Mouse (Mus musculus) heart, embryonic 10.5 days (tissue): ENCODE data around the gene Sgsh. TPM values are rescaled to one million over a fixed set of nuclear protein-coding genes. Genes with fewer than 3 reads are reported as not detected.
"Not testable (repeated sequence)": the region's sequence is repeated elsewhere in the genome, so short reads cannot be mapped to it uniquely, and the experiment has no call there.

Source experiments
- DNase-seq: peaks from one replicate; pipeline ENCODE4 v3.0.0-alpha.2; 2017; ENCODE audit warnings: low spot score
- H3K27ac ChIP-seq: fragments of 300-500 bp; sonication (generic); 2 replicates; pipeline ENCODE4 v1.5.1; 2016; ENCODE audit warnings: mild to moderate bottlenecking
- H3K27me3 ChIP-seq: fragments of 300-500 bp; sonication (generic); 2 replicates; pipeline ENCODE4 v1.6.1; 2016; ENCODE audit warnings: mild to moderate bottlenecking; ENCODE audit not compliant: poor library complexity, insufficient read depth, severe bottlenecking
- H3K36me3 ChIP-seq: fragments of 300-500 bp; sonication (generic); 2 replicates; pipeline ENCODE4 v1.6.1; 2016; ENCODE audit warnings: mild to moderate bottlenecking, moderate library complexity
- H3K4me1 ChIP-seq: fragments of 300-500 bp; sonication (generic); 2 replicates; pipeline ENCODE4 v1.6.1; 2016; ENCODE audit warnings: mild to moderate bottlenecking
- H3K4me3 ChIP-seq: fragments of 300-500 bp; sonication (generic); 2 replicates; pipeline ENCODE4 v1.5.1; 2016; ENCODE audit warnings: mild to moderate bottlenecking, moderate library complexity
- H3K9me3 ChIP-seq: fragments of 300-500 bp; sonication (generic); 2 replicates; pipeline ENCODE4 v1.6.1; 2016; ENCODE audit warnings: mild to moderate bottlenecking, moderate library complexity
- whole genome bisulfite sequencing: fragments of 180-500 bp; shearing (Covaris S2); methylation state at CpG from one replicate; pipeline ENCODE4 v1.1.7; 2016; 5-methylcytosine and 5-hydroxymethylcytosine counted together
- polyA plus RNA-seq: library from polyadenylated mRNA; unstranded; fragments of >200 nt; fragmentation: Nextera tagmentation; extraction: Ambion mirVana; gene quantifications from 2 replicates; pipeline ENCODE4 v1.2.1, GENCODE M21; 2016

Gene Sgsh
- polyA plus RNA-seq, 1 experiment from 2014 or later = 7.1 TPM

DNA sequence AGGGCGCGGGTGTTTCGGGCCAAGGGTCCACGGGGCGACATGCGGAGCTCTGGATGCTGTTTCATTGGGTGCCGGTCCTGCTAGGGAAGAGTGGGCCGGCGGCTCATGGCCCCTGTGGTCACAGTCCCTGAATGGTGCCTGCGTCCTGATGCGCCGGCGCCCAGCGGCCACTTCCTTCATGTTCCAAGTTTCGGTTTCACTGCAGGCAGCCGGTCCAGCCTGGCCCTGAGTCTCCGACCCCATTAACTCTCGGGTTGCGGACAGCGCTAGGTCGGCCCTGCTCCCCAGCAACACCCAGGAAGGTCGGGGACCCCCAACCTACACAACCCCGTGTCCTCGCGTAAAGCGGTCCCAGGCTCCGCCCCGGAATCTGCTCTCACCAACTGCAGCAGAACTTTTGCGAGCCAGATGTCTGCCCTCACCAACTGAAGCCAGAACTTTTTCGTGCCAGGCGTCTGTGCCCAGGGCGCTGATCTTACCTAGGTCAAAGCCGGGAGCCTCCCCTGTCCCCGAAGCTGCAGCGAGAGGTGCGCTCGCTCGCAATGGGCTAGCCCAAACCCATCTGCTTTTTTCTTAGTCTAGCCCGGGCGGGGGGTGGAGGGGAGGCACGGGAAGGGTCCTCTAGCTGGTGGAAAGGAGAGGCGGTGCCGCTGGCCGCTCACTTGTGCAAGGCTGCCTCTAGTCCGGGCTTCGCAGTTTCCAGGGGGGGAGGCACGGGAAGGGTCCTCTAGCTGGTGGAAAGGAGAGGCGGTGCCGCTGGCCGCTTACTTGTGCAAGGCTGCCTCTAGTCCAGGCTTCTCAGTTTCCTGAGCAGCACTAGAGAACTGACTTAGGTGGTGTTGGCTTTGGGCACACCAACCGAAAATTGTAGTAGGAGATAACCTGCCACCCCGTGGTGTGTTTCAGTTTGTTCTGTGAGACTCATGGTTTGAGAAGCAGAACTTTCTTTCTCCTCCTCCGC lies 35.2 kb upstream of the Sgsh start:
- Histone ChIP-seq H3K4me1 (peaks cover 47% of the 10 kb centered on the region), H3K36me3 (no peaks in the 10 kb centered on the region), H3K27me3 (peaks cover 57% of the 10 kb centered on the region), H3K9me3 (no peaks in the 10 kb centered on the region), H3K4me3 (peak overlapping the region; percentile 79), H3K27ac (peak overlapping the region; percentile 93)
- WGBS = 1% methylated on average over 53 of the region's 53 CpGs
- peak; percentile 79 for DNase-seq

DNA sequence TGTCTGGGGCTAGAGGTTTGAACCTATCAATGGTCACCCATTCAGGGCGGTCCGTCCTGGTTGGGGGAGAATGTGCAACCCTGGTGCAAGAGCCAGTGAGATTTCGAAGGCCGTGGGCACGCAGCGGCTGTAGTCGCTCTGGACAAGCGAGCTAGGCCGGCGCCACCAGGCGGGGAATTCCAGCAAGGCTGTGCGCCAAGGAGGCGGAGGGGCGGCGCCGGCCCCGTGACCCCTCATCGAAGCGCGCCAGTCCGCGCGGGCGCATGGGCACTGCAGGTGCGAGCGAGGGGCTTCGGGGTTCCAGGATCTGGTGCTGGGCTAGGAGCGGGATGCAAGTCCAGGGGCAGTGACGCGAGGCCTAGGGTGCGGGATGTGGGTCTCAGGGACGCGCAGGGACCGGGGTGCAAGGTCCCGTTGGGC lies 34.5 kb upstream of the Sgsh start:
- DNase-seq = peak; percentile 92
- H3K4me1 ChIP-seq = peaks cover 50% of the 10 kb centered on the region

DNA sequence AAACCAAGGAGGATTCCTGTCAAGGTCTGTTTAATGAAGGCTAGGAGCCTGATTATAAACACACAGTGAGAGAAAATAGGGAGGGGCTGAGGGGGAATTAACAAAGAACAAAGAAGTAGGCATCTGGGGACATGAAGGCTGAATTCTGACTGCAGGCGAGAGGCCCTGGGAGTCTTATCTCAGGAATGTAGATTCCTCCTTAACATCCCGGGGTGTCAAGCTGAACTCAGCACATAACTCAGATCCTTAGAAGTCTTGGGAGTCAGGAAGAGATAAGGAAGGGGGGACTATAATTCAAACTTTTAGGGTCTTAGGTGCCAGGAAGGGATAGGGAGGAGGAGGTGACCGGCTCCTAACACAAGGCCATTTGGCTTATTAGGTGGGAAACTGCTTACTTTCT lies 31.9 kb upstream of the Sgsh start:
- H3K4me1 ChIP-seq = peaks cover 56% of the 10 kb centered on the region
- not testable (repeated sequence) for H3K9me3 ChIP-seq
- 4% methylated on average over 3 of the region's 3 CpGs for WGBS

More for the DNA sequence above, 34.5 kb upstream of the Sgsh start:
- WGBS = 0% methylated on average over 35 of the region's 35 CpGs
- Histone ChIP-seq H3K4me3 (peak overlapping the region; percentile 79), H3K9me3 (no peaks in the 10 kb centered on the region), H3K27ac (peak overlapping the region; percentile 93), H3K27me3 (peaks cover 50% of the 10 kb centered on the region), H3K36me3 (no peaks in the 10 kb centered on the region)

DNA sequence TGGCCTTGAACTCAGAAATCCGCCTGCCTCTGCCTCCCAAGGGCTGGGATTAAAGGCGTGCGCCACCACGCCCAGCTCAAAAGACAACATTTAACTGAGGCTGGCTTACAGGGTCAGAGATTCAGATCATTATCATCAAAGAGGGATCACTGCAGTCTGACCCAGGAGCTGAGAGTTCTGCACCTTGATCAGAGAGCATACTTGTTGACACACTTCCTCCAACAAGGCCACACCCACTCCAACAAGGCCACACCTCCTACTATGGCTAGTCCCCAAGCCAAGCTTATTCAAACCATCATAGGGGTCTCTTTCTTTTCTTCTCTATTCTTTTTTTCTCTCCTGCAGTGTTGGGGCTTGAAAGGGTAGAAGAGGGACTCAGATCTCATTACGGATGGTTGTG lies 31.0 kb upstream of the Sgsh start:
- H3K4me1 ChIP-seq = peaks cover 56% of the 10 kb centered on the region
- peaks cover 23% of the 10 kb centered on the region for H3K27me3 ChIP-seq
- DNase-seq = no peak
- WGBS = 95% methylated on average over 5 of the region's 5 CpGs
- no peak overlapping the region for H3K4me3 ChIP-seq
- no peaks in the 10 kb centered on the region for H3K9me3 ChIP-seq
- H3K36me3 ChIP-seq = 0 out of 2 replicates have a peak, but pooled peaks cover under 1% of the 10 kb centered on the region
- H3K27ac ChIP-seq = no peak overlapping the region; the same call in 1 of the 2 replicates

More for the DNA sequence above, 31.9 kb upstream of the Sgsh start:
- peak overlapping the region; percentile 83 for H3K27ac ChIP-seq
- H3K4me3 ChIP-seq = peak overlapping the region; percentile 5; the same call in 1 of the 2 replicates
- H3K36me3 ChIP-seq, DNase-seq: not testable (repeated sequence)
- H3K27me3 ChIP-seq = peaks cover 33% of the 10 kb centered on the region

DNA sequence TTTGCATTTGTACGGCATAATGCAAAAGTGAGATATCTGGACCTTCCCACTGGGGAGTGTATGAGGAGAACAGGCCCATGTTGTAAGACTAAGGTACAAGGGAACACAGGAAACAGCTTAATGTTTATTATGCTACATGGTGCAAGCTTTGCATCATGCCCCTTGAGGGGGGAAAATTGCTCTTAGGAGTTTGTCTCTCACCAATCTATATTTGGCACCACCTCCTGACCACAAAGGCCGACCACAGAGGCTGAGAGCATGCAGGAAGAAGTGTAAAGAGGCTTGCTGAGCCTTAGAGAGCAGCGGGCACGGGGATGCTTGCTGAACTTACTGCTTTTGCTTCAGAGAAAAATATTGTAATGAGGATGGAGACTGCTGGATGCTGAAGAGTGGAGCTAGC lies 29.6 kb upstream of the Sgsh start:
- H3K27ac ChIP-seq = peak overlapping the region; percentile 52; the same call in 1 of the 2 replicates

DNA sequence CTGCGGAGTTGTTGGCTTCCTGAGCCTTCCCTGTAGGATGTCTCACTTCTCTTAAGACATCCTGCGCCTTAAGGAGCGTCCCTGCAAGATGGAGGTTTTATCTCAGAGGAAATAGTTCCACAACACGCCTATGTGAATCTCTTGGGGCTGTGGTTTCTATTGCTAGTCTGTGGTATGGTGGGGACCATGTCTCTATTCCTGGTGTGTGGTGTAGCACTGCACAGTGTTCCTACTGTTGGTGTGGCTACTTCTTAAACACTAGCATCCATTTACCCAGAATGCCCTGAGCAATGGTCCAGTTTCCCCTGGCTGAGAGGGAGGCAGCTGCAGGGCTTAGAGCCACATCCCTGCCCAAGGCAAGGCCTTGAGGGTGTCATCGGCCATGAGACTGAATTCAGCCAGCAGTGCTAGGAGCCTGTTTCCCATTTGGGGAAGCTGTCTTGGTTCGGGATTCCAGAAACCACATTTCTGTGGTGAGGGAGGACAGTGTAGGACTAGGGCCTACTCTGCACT lies 27.1 kb upstream of the Sgsh start:
- no peaks in the 10 kb centered on the region for H3K9me3 ChIP-seq
- peaks cover 29% of the 10 kb centered on the region for H3K4me1 ChIP-seq
- no peak for DNase-seq
- peak overlapping the region; percentile 78 for H3K27ac ChIP-seq
- H3K27me3 ChIP-seq = no peaks in the 10 kb centered on the region
- H3K36me3 ChIP-seq = peaks cover 33% of the 10 kb centered on the region
- 60% methylated on average over 6 of the region's 6 CpGs for WGBS
- no peak overlapping the region for H3K4me3 ChIP-seq

More for the DNA sequence above, 29.6 kb upstream of the Sgsh start:
- Histone ChIP-seq H3K4me3 (no peak overlapping the region), H3K27me3 (peaks cover 16% of the 10 kb centered on the region; the same call in 1 of the 2 replicates), H3K36me3 (peaks cover 8% of the 10 kb centered on the region), H3K9me3 (no peaks in the 10 kb centered on the region), H3K4me1 (peaks cover 49% of the 10 kb centered on the region)
- WGBS = 53% methylated on average over 4 of the region's 4 CpGs
- DNase-seq = no peak

DNA sequence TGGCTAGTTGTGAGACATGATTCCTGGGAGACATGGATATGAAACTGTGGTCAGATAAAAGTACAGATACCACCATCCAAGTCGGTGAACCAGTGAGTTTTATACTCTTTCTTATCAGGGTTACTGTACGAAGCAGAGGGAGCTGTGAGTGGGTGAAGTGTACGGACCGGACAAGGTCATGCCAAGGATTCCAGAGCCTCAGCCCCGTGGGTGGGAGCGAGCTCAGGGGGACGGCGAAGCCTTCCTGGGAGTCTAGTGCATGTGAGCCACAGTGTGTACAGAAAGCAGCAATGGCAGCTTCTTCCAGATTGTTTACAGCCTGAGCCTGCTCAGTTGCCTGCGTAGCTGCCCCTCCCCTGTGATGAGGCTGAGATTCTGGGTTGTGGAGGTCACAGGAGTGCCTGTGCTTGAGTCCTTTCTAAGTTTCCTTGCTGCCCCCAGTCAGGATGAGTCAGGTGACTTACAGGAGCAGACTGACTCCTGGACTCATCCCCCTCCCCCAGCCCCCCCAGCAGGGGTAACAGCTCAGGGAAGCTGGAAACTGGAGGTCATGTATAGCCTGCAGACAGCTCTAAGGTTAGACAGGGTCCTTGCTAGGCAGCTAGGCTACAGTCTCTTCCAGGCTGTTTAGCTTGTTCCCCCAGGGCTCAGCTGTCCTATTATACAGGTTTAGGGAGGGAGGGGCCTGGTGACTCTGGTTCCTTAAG lies 26.4 kb upstream of the Sgsh start:
- Histone ChIP-seq H3K4me1 (peaks cover 23% of the 10 kb centered on the region), H3K36me3 (peaks cover 39% of the 10 kb centered on the region), H3K27me3 (no peaks in the 10 kb centered on the region), H3K27ac (peak overlapping the region; percentile 78), H3K9me3 (no peaks in the 10 kb centered on the region), H3K4me3 (0 out of 2 replicates have a peak overlapping the region, but pooled peaks have one; percentile 0)
- DNase-seq = no peak
- WGBS = 36% methylated on average over 9 of the region's 9 CpGs

DNA sequence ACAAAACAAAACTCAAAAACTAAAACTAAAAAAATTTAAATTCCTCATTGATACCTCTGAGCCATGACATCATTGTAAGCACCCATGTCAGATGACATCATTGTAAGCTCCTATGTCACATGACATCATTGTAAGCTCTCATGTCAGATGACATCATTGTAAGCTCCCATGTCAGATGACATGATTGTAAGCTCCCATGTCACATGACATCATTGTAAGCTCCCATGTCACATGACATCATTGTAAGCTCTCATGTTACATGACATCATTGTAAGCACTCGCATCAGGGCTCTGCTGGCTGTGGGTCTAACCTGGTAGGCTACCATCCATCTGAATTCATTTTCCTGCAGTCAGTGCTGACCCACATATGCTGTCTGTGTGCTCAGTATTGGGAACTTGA lies 23.2 kb upstream of the Sgsh start:
- Histone ChIP-seq H3K9me3 (no peaks in the 10 kb centered on the region), H3K36me3 (peaks cover 50% of the 10 kb centered on the region), H3K4me3 (no peak overlapping the region), H3K27me3 (no peaks in the 10 kb centered on the region), H3K4me1 (peaks cover 27% of the 10 kb centered on the region), H3K27ac (no peak overlapping the region)
- WGBS = 83% methylated on average over 1 of the region's 1 CpGs
- no peak for DNase-seq

DNA sequence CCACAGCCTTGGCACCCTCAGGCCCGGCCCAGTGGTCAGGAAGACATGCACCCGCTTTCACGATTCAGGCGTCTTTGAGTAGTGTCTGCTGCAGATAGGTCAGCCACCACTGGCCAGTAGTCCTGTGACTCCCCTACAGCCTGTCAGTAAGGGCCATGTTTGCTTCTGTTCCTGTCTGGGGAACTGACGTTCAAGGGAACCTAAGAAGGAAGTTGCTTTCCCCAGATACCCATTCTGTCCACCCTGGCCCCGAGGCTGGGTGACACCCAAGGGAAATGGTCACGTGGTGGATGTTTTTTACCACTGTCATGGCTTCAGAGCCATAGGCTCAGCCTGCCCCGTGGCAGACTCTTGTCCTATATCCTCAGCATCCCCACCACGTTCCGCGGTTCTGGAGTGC lies 22.0 kb upstream of the Sgsh start:
- 85% methylated on average over 11 of the region's 11 CpGs for WGBS
- no peaks in the 10 kb centered on the region for H3K27me3 ChIP-seq
- no peak overlapping the region for H3K4me3 ChIP-seq
- H3K9me3 ChIP-seq = no peaks in the 10 kb centered on the region
- H3K36me3 ChIP-seq = peaks cover 52% of the 10 kb centered on the region
- no peak overlapping the region for H3K27ac ChIP-seq
- DNase-seq = no peak
- H3K4me1 ChIP-seq = peaks cover 28% of the 10 kb centered on the region

DNA sequence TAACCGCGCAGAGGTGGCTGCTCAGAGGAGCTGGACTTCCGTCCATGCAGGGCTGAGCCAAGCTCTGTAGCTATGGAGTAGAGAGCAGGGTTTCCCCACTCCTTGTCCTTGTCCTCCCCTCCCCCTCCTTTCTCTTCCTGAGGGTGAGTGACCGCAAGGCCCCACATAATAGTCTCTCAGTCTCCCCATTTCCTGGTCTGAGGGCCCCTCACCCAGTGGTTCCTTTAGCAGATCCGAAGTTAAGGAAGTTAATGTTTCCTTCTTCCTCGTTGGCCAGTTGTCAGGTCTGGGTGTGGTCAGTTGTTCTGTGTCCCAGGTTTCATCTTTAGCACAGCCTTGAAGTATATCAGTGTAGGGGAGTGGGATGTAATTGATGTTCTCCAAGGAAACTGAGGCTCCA lies 20.1 kb upstream of the Sgsh start:
- no peaks in the 10 kb centered on the region for H3K9me3 ChIP-seq
- H3K36me3 ChIP-seq = peaks cover 55% of the 10 kb centered on the region
- H3K4me1 ChIP-seq = peaks cover 18% of the 10 kb centered on the region
- H3K27me3 ChIP-seq = no peaks in the 10 kb centered on the region
- 72% methylated on average over 6 of the region's 6 CpGs for WGBS
- H3K4me3 ChIP-seq = no peak overlapping the region
- no peak overlapping the region for H3K27ac ChIP-seq
- no peak for DNase-seq

DNA sequence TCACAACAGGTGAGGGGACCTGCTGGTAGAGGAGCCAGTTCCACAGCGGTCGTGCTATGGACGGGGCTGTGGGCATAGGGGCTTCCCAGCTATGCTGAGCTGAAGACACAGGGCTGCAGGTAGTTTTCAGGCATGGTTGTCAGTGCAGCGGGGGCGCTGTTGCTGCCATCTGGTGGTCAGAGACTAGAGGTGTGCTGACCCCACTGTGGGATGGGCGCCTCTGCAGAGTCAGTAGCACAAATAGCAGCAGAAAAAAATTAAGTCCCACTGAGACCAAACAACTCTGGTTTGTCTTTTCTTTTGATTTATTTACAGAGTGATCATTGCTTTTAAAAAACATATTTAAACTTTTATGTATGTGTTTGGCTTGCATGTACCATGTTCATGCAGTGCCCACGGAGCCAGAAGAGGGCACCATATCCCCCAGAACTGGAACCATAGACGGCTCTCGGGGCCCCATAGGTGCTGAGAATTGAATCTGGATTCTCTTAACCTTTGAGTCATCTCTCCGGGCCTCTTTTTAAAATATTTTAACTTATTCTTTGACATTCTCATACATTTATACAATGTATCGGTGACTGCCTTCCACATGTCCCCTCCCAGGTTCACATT lies 8.3 kb upstream of the Sgsh start:
- Histone ChIP-seq H3K4me3 (peak overlapping the region; percentile 4; the same call in 1 of the 2 replicates), H3K36me3 (peaks cover 60% of the 10 kb centered on the region), H3K27me3 (no peaks in the 10 kb centered on the region), H3K9me3 (no peaks in the 10 kb centered on the region), H3K27ac (0 out of 2 replicates have a peak overlapping the region, but pooled peaks have one; percentile 13), H3K4me1 (peaks cover 7% of the 10 kb centered on the region)
- peak; percentile 89 for DNase-seq
- 29% methylated on average over 11 of the region's 11 CpGs for WGBS

DNA sequence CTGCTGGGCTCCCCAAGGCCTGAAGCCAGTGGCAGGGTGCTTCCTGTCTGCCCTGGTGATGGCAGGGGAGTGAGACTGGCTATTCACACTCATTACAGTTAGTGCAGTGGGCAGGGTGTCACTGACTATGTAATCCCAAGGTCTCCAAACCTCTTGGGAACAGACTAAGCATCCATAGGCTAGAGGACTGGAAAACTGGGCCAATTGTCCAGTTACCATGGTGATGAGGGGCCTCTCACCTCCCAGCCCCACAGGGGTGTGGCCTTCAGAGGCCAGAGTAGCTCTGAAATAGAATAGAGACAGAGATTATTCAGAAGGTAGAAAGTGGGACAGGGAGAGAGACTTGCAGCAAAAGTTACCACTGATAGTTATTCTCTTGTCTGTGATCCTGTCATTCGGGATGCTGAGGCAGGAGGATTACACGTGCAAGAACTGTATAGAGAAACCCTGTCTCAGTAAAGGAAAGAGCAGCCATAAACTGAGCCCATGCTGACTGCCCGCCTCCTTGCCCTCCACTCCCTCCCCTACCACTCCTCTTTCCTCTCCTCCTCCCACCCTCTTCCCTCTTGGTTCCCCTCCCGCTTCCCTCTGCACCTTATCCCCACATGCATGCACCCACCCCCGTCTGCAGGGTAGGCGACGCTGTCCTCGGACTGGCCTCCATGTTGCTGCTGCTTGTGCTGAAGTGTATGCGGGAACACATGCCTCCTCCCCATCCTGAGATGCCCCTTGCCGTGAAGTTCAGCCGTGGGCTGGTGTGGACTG lies 7.6 kb upstream of the Sgsh start:
- WGBS = 41% methylated on average over 11 of the region's 11 CpGs
- Histone ChIP-seq H3K9me3 (no peaks in the 10 kb centered on the region), H3K36me3 (peaks cover 60% of the 10 kb centered on the region), H3K4me1 (peaks cover 7% of the 10 kb centered on the region), H3K27ac (0 out of 2 replicates have a peak overlapping the region, but pooled peaks have one; percentile 13), H3K4me3 (peak overlapping the region; percentile 4; the same call in 1 of the 2 replicates), H3K27me3 (no peaks in the 10 kb centered on the region)
- no peak for DNase-seq
